Mouse (Mus musculus): ENCODE results near the gene Klf17. TPM values are rescaled to one million over a fixed set of nuclear protein-coding genes. Genes with fewer than 3 reads are reported as not detected.

The Klf17 gene
- polyA plus RNA-seq (2017; shearing (Covaris generic)): 0.16 TPM

DNA sequence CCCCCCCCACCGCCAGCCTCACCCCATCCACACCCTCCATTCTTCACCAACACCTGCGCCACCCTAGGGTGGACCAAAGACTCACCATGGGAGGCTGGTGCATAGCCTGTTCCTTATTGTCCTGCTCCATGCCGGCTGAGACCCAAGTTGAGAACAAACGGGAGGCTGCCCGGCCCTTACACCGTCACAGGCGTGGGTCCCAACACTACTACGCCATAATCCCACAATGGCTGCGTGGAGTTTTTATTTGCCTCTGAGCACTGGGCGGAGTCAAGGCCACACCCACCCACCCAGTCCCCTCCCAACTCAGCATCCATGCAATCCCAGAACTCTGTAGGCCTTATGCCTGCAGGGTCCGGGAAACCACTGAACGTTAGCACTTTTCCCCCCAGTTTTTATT lies at the start of gene Klf17:
Gene Klf17 (minus strand): TSS at position 233 of the 400 bp plus-strand sequence.

DNA sequence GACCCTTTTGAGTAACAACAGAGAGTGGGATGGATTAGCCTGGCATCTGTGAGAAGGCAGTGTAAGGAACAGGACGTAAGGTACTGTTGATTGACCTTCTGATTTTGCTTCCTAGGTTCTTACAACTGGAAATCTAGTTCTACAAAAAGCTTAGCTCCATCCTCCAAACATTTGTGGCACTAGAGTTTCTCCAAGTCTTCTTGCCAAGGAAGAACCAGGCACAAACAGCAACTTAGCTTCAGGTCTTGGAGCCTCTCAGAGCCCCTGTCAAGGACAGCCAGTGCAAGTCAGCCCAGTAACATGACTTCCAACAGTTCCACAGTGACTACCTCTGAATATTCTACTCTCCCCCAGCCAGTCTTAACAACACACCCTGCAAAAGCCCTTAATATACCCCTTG lies 41.3 kb downstream of the Klf17 start, which contains the start of gene Gm12845:
Gene Gm12845 (plus strand): TSS at position 301 of the 400 bp plus-strand sequence.

Other genes starting within 250 kb of the Klf17 start
- gene Eri3, start 215.3 kb downstream of the Klf17 start, polyA plus RNA-seq (2017; shearing (Covaris generic)): 40.6 TPM
- gene Dmap1, start 83.4 kb downstream of the Klf17 start, polyA plus RNA-seq (2017; shearing (Covaris generic)): 24.5 TPM
- not detected for gene Gm12845, start 41.2 kb downstream of the Klf17 start, polyA plus RNA-seq (2017; shearing (Covaris generic))
- gene Slc6a9, start 68.9 kb upstream of the Klf17 start, polyA plus RNA-seq (2017; shearing (Covaris generic)): 0.87 TPM
- gene Ccdc24, start 106.9 kb upstream of the Klf17 start, polyA plus RNA-seq (2017; shearing (Covaris generic)): not detected
- gene B4galt2, start 117.8 kb upstream of the Klf17 start, polyA plus RNA-seq (2017; shearing (Covaris generic)): not detected
- 186 TPM for gene Atp6v0b, start 121.7 kb upstream of the Klf17 start, polyA plus RNA-seq (2017; shearing (Covaris generic))
- 15.7 TPM for gene Dph2, start 126.4 kb upstream of the Klf17 start, polyA plus RNA-seq (2017; shearing (Covaris generic))
- gene Ipo13, start 149.4 kb upstream of the Klf17 start, polyA plus RNA-seq (2017; shearing (Covaris generic)): 25.4 TPM
- gene Artn, start 164.1 kb upstream of the Klf17 start, polyA plus RNA-seq (2017; shearing (Covaris generic)): not detected